Mouse (Mus musculus) heart, adult 9 months (tissue): ENCODE data around the gene Cga.

ENCODE experiments used
- DNase-seq, 2 experiments: peaks; one replicate each; pipeline ENCODE4 v3.0.0; 2022; ENCODE audit warnings: low spot score in 2 of 2

The Cga gene

DNA sequence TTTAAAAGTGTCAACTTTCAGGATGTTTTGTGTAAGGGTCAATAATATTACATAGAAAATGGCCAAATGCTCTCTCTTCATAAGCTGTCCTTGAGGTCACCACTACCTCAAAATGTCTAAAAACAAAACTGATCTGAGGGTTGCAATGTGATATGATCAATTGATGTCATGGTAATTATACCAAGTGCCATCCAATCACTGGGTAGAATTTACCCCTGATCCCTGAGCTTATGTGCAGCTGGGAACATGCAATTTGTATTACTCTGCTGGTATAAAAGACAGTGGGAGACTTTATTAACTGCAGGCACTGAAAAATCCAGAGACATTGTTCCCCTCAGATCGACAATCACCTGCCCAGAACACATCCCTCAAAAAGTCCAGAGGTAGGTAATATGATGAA is at the start of gene Cga:
TSS of gene Cga (plus strand) at position 301 of the 400 bp plus-strand sequence.
- DNase-seq: no peak

- no peak for DNase-seq
These were observed 49.7 kb upstream of the Cga start for GRCm38 (mm10) chr4:34843839-34844238.

DNA sequence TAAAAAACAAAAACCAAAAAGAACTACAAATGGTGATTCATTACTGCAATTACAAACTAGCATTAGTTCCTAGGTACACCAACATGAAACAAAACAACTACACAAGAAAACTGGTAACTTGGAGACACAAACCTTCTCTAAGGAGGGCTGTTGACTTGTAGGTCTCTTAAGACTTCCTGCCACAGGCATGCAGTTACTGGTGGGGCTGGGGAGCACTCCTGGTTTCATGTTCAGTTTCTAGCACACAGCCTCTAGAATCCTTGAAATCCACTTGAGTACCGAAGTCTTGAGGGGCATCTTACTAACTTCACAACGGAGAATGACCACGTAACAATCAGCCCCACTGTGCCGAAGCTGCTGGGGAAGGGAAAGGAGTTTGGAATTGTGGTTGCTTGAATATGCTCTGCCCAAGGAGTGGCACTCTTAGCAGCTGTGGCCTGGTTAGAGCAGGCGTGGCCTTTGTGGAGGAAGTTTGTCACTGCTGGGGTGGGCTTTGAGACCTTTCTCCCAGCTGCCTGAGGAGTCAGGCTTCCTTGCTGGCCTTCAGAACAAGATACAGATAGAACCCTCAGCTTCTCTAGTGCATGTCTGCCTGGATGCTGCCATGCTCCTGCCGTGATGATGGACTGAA is 45.8 kb upstream of the Cga start:
- no peak for DNase-seq

DNA sequence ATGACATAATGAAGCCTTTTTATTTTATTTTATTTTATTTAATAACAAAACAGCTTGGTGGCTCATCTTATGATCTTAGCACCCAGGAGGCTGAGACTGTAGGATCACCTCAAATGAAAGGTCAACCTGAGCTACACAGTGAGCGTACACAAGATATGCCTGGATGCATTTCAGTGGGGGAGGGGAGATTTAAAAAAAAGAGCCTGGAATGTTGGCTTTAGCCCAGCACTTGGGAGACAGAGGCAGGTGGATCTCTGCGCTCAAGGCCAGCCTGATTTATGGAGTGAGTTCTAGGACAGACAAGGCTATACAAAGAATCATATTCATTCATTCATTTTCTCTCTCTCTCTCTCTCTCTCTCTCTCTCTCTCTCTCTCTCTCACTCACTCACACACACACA is 43.4 kb upstream of the Cga start:
- DNase-seq: no peak

DNA sequence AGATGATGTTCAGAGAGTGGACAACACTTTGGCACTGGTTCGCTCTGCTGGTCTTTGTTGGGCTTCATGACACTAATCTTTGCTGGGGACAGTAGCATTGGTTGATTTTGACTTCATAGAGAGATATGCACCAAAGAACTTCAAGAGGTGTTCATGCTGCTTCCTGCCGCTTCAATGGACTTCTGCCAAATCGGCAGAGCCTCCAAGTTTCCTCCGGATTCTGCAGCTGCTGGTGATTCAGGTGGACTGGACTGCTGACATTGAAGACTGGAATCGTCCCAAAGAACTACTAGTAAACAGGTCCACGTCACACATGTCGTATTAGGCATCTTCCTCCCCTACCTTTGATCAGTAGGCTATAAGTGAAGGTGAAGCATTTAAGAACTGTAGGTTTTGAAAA is 41.5 kb upstream of the Cga start:
- peak; percentile 8 to 16 for DNase-seq

GRCm38 (mm10) chr4:34855966-34856365 is 37.6 kb upstream of the Cga start:
- no peak for DNase-seq

GRCm38 (mm10) chr4:34858903-34859302 is 34.7 kb upstream of the Cga start:
- no peak for DNase-seq

DNA sequence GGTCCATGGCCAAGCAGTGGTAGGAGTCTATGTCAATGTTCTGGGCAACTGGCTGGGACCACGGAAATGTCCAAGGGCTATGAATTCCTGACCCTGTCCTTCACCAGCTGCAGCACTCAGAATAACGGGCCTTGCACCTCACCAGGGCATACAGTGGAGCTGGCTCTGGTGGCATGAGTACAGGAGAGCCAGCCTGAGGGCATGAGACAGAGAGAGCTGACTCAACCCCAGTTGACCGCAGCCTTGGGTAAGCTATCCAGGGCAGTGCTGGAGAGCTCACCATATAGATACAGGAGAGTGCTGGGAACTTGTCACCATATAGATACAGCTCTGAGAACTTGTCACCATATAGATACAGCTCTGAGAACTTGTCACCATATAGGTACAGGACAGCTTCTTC is 34.2 kb upstream of the Cga start:
- DNase-seq: no peak

DNA sequence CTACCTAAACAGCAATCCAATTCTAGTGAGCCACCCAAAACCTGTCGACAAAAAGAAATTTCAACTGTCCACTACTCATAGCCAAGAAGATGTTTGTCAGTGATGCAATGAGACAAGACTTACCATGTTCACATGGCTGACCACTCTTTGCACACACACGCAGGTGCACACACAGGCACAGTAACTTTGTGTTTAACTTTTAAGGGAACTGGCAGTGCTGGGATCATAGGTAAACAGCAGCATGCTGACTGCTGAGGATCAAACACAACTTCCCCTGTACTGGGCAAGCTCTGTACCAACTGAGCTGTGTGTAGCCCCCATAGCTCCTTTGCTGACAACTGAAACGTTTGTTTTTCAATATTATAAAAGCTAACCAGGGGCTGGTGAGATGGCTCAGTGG is 32.1 kb upstream of the Cga start:
- no peak for DNase-seq

- DNase-seq: no peak
These were observed 23.8 kb upstream of the Cga start for GRCm38 (mm10) chr4:34869813-34870212.

- DNase-seq: peak; percentile 42 to 44
These were observed 20.6 kb upstream of the Cga start for GRCm38 (mm10) chr4:34872896-34873495.

DNA sequence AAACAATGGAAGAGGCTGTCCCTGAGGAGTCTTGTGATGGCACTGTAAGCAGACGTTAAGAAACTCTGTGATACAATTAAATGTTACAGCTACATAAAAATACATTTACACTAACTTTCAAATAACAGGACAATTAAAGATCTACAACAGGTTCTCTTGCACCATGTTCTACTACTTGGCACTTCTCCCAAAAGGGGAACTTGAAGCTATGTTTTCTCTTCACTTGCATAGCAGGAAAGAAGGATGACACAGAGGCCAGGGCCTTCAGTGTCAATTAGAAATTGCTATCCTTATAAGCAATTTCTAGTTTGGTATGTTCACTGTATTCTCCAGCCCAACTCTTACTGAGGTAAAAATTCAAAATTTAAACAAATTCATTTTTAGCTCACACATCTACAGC is 19.3 kb upstream of the Cga start:
- DNase-seq: no peak

DNA sequence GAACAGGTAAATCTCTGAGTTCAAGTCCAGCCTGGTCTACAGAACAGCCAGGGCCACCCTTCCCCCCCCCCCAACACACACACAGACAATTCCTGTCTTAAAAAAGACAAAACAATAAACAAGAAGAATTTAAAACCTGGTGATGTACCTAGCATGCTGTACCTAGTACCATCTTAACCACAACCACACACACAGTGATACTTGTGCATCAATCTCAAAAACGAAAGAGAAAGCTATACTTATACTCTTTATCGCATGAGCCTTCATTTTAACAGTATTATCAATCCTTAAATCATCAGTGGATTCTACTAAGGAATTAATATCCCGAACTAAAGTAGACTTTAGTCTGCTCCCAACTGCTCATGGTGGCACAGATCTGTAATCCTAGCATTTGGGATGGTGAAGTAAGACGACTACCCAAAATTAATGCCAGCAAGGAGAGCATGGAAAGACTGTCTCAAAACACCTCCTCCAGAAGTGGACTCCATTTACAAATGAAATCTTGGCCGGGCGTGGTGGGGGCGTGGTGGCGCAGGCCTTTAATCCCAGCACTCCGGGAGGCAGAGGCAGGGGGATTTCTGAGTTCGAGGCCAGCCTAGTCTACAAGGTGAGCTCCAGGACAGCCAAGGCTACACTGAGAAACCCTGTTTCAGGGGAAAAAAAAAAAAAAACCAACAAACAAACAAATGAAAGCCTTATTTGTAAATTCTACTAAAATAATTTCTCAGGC is 12.5 kb upstream of the Cga start:
- no peak for DNase-seq

- DNase-seq: no peak
These were observed 11.7 kb upstream of the Cga start for GRCm38 (mm10) chr4:34881851-34882250.

- DNase-seq: no peak
These were observed 11.2 kb upstream of the Cga start for GRCm38 (mm10) chr4:34882291-34882769.

DNA sequence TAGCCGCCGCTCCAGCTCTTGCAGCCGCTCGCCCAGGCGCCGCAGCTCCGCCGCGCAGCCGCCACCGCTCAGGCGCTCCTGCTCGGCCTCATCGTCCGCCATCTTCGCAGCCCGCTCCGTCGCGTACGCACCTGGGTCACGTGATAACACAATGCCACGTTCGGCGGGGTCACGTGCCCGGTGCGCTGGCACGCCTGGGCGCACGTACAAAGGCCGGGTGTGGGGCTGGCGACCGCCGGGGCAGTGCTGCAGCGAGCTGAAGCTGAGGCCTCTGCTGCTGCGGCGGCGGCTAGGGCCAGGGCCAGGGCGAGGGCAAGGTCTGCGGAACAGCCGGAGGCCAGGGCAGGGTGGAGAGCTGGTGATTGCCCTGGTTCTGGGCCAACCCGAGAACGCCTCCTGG is 10.8 kb upstream of the Cga start, which contains the start of gene Zfp292:
TSS of gene Zfp292 (minus strand) at position 143 of the 400 bp plus-strand sequence.
- peak; percentile 92 to 94 for DNase-seq

DNA sequence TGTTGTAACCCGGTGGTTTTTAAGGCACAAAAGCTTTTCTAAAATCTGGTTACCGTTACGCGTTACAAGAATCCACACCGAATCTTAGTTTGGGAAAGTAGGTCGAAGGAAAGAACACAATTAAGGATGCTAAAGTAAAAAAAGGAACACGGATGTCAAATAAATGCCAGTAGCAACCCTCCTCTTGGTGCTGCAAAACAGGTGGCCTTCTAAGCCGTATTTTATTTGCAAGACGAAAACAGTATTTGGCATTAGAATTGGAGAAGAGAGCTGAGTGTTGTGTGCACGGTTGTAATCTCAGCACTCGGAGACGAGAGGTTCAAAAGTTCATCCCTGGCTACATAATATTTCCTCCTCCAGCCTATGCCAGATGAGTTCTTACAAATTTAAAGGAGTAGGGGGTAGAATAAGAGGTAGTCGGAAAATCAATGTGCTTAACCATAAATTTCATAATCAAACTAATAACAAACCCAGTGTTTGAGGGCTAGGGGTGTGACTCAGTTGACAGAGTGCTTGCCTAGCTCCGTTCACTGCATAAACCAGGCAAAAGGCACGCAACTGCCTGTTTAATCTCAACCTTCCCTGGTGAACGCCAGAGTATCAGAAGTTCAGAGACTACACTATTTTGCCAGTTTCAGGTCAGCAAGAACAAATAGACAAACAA is 10.1 kb upstream of the Cga start:
- DNase-seq: no peak

GRCm38 (mm10) chr4:34885631-34886351 is 7.8 kb upstream of the Cga start:
- no peak for DNase-seq

GRCm38 (mm10) chr4:34886490-34887111 is 7.0 kb upstream of the Cga start:
- peak; percentile 86 to 87 for DNase-seq

DNA sequence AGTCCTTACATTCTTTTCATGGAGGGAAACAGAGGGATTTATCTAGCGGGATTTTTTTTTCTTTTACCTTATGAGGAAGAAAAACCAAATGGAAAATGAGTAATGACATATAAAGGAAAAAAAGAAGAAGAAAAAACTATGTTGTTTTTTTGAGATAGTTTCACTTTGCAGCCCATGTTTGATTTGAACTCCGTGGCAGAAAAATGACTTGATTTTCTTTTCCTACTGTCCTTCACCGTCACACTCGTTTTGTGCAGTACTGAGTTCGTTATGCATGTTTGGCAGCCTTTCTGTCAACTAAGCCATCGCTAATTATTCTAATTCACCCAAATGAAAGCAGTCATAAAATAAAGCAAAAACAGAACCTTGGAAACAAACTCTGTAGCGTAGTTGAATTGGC is 6.3 kb upstream of the Cga start:
- DNase-seq: no peak

- no peak for DNase-seq
These were observed 4.3 kb upstream of the Cga start for GRCm38 (mm10) chr4:34889101-34889811.
